Mouse (Mus musculus): ENCODE measurements around the gene Trpm6.

- no peak for TF ChIP-seq CTCF (IDR thresholded peaks at IDR 0.05)
- TF ChIP-seq EP300 (IDR thresholded peaks at IDR 0.05), result no peak
These were observed 191.6 kb downstream of the Trpm6 start for GRCm38 (mm10) chr19:18941391-18941790.

All from lung, postnatal 0 days (tissue).